Mouse (Mus musculus): ENCODE results near the gene Samd4.

Gene Samd4

GRCm38 (mm10) chr14:46959166-46959721 is 76.6 kb downstream of the Samd4 start:
- DNase-seq: no peak

- DNase-seq: no peak
Measured at GRCm38 (mm10) chr14:46959831-46960230, 77.2 kb downstream of the Samd4 start.

- no peak for DNase-seq
Measured at GRCm38 (mm10) chr14:46962832-46963231, 80.2 kb downstream of the Samd4 start.

GRCm38 (mm10) chr14:46964074-46964872 is 81.6 kb downstream of the Samd4 start:
- no peak for DNase-seq

- DNase-seq: peak; percentile 25
Measured at GRCm38 (mm10) chr14:46966206-46966605, 83.6 kb downstream of the Samd4 start.

GRCm38 (mm10) chr14:46968046-46968445 is 85.4 kb downstream of the Samd4 start:
- DNase-seq: no peak

GRCm38 (mm10) chr14:46970673-46971072 is 88.0 kb downstream of the Samd4 start:
- DNase-seq: no peak

- DNase-seq: no peak
Measured at GRCm38 (mm10) chr14:46971802-46972201, 89.1 kb downstream of the Samd4 start.

- no peak for DNase-seq
Measured at GRCm38 (mm10) chr14:46974874-46975273, 92.2 kb downstream of the Samd4 start.

GRCm38 (mm10) chr14:46975969-46976368 is 93.3 kb downstream of the Samd4 start:
- no peak for DNase-seq

GRCm38 (mm10) chr14:46976712-46977111 is 94.1 kb downstream of the Samd4 start:
- no peak for DNase-seq

GRCm38 (mm10) chr14:46977660-46978059 is 95.0 kb downstream of the Samd4 start:
- DNase-seq: no peak

GRCm38 (mm10) chr14:46979172-46979571 is 96.5 kb downstream of the Samd4 start:
- DNase-seq: no peak

- DNase-seq: no peak
Measured at GRCm38 (mm10) chr14:46980736-46981438, 98.2 kb downstream of the Samd4 start.

GRCm38 (mm10) chr14:46982106-46982505 is 99.5 kb downstream of the Samd4 start:
- DNase-seq: no peak

GRCm38 (mm10) chr14:46984542-46985125 is 102.0 kb downstream of the Samd4 start:
- DNase-seq: no peak

GRCm38 (mm10) chr14:46989694-46990093 is 107.0 kb downstream of the Samd4 start:
- no peak for DNase-seq

- no peak for DNase-seq
Measured at GRCm38 (mm10) chr14:46990450-46990849, 107.8 kb downstream of the Samd4 start.

GRCm38 (mm10) chr14:46994704-46995103 is 112.0 kb downstream of the Samd4 start:
- no peak for DNase-seq

GRCm38 (mm10) chr14:46999321-47000025 is 116.8 kb downstream of the Samd4 start:
- DNase-seq: peak; percentile 16

GRCm38 (mm10) chr14:47000096-47000736 is 117.6 kb downstream of the Samd4 start:
- DNase-seq: no peak
